Mouse (Mus musculus) testis, adult 2 months (tissue): ENCODE measurements around the gene Evpl.

ENCODE experiments used
- CTCF ChIP-seq: fragments of 200-500 bp; IDR thresholded peaks from 2 replicates; pipeline ENCODE4 v1.5.1; 2012; ENCODE audit warnings: low read depth, mild to moderate bottlenecking, inconsistent platforms, low read length, moderate library complexity; ENCODE audit not compliant: control insufficient read depth, insufficient read depth, insufficient replicate concordance
- POLR2A ChIP-seq: fragments of 200-500 bp; IDR thresholded peaks from 2 replicates; pipeline ENCODE4 v1.6.1; 2012; ENCODE audit warnings: low read depth, mild to moderate bottlenecking, inconsistent platforms, low read length, moderate library complexity; ENCODE audit not compliant: control insufficient read depth

DNA sequence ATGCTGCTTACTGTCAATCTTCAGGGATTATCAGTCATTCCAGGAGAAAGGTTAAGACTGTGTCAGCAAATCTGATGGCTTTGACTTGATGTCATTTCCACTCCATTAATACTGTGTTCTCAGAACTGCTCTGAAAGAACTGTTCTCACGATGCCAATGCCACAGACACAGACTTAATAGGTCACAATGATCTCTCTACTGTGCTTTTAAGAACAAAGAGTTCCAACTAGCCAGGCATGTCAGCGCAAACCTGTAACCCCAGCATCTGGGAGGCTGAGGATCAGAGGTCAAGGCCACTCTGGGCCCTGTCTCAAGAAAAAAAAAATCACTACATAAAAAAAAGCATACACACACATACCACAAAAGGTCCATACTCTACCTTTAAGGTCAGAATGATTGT, 65.9 kb downstream of the Evpl start:
- TF ChIP-seq CTCF, result no peak
- no peak for TF ChIP-seq POLR2A
